Mouse (Mus musculus) liver, postnatal 0 days (tissue): ENCODE data around the gene Efna2.

Experiments
- CTCF ChIP-seq: sonication (generic); IDR thresholded peaks from 2 replicates; pipeline ENCODE4 v1.5.1; 2016; ENCODE audit warnings: antibody characterized with exemption, low read depth
- EP300 ChIP-seq: IDR thresholded peaks from 2 replicates; pipeline ENCODE4 v1.6.1; 2016; ENCODE audit warnings: antibody characterized with exemption, low read depth, mild to moderate bottlenecking

- TF ChIP-seq EP300 (no peak), CTCF (no peak)
These were observed 20.2 kb upstream of the Efna2 start for GRCm38 (mm10) chr10:80159021-80159560.
